Mouse (Mus musculus) c-Kit-positive CD71-negative TER-119-negative erythroid progenitor cells, embryonic 14.5 days (primary cell): ENCODE measurements around the gene Abhd13.

Source experiments
- DNase-seq: peaks from one replicate; pipeline ENCODE4 v3.0.0-alpha.2; 2013; ENCODE audit warnings: low read depth

Gene Abhd13

GRCm38 (mm10) chr8:9977573-9978314 lies at the start of gene Abhd13, which contains the start of gene Lig4:
Gene Abhd13, plus strand, starts transcription at chr8:9977707.
Gene Lig4, minus strand, starts transcription at chr8:9977686.
- DNase-seq, result peak; percentile 93

GRCm38 (mm10) chr8:9929746-9930445 lies 47.6 kb upstream of the Abhd13 start:
- no peak for DNase-seq

DNA sequence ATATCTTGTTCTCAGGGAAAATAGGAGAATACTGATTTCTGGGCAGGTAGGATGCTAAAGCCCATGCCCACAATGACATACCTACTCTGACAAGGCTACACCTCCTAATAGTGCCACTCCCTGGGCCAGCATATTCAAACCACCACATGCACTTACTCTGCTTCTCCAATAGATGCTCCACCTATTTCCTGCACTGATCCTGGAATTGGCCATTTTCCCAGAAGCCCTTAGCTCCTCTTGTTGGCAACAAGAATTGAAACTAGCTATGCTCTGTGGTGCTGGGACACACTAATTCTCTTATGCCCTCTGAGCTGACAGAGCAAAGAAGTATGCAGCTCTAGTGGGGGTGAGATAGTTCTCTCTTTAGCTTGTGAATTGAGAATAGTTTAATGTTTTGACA lies 44.8 kb upstream of the Abhd13 start:
- no peak for DNase-seq

DNA sequence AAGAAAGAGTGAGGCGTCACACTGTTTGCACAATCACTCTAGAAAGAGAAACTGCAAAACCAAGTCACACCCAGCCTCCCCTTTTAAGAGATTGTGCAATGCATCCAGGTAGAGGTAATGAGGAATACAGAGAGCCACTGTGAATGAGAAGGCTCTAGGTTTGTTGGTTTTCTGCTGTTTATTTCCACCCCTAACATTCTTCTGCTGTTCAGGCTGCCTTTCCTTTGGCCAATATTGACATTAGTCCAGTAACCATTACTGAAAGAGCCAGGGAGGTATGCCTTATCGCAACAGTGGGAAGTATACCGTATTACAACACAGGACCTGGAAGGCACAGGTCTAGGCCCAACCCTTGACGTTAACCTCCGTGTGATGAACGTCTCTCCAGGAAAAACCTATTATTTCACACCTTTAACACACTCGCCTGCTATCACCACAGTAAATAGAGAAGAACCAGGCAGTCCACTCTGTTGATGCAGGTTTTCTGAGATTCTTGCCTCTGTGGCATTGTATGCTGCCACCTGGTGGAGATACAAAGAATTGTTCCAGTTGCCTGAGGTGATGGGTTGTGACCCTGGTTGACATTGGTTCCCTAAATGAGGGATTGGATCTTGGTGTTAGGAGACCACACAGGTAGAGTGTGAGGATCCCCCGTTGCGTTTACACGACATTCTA lies 42.5 kb upstream of the Abhd13 start:
- peak; percentile 22 for DNase-seq

DNA sequence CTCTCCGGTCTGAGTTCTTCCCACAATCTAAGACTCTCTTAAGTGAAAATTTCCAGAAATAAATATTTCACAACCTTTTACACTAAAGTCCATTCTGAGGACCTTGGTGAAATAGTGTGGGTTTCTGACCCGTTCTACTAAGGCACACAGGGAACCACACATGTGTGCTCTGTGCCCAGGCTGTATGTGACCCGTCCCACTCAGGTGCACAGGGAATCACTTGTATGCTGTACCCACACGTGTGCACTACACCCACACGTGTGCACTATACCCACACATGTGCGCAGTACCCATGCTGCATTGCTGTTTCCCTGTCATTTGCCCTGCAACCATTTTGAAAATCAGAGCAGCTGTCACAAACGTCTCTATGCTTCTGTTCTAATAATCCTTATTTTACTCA lies 41.9 kb upstream of the Abhd13 start:
- no peak for DNase-seq

- no peak for DNase-seq
These were observed 28.2 kb upstream of the Abhd13 start for GRCm38 (mm10) chr8:9949134-9949890.

DNA sequence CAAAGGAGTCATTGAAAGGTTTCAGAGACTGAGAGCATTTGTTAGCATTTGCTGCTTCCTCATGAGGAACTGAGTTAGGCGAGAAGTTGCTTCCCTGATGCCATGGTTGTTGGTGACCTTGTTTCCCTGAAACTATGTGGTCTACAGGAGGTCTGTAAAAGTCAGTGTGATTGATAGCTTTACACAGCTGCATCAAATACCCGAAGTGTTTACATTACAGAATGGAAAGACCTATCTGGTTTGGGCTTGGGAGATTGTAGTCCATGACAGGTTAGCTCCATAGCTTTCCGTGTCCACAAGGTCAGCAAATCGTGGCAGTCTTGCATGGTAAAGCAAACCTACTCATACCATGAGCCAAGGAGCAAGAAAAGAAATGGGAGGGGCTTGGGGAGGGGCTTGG lies 19.2 kb upstream of the Abhd13 start:
- no peak for DNase-seq

DNA sequence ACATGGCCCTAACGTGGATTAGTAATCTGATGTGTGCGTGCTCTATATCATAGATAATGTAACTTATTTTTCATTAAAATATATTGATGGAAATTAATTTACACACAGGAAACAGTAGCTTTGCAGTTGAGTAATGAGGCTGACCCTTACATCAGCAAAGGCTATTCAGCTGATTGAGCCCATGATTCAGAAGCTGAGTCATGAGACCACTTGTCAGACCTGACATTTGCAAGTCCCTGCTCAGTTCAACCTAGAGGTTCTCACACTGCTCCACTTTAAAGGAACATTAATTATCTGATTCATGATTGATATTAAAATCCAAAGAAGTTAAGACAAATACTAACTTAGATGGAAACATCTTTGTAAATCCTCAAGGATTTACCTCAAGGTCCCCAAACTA lies 17.6 kb upstream of the Abhd13 start:
- DNase-seq, result no peak

- no peak for DNase-seq
These were observed 5.6 kb upstream of the Abhd13 start for GRCm38 (mm10) chr8:9971866-9972265.

DNA sequence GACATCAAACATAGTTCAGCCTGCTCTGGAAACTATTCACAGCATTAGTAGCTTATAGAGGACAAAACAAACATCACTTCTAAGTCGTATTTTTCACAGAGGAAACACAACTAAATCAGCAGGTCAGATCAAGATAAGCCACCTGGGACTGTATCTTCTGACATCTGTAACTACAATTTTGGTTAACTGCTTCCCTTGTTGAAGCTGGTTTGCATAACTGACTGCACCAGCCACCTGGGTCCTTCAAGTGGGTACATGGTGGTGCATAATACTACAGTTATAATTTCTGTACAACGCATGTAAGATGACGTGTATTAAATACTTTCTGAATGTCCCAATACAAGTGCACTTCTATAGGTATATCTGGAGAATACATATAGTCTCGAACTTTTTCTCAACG lies 2.2 kb upstream of the Abhd13 start:
- no peak for DNase-seq

- peak; percentile 94 for DNase-seq
These were observed 1.5 kb upstream of the Abhd13 start for GRCm38 (mm10) chr8:9975898-9976611.

DNA sequence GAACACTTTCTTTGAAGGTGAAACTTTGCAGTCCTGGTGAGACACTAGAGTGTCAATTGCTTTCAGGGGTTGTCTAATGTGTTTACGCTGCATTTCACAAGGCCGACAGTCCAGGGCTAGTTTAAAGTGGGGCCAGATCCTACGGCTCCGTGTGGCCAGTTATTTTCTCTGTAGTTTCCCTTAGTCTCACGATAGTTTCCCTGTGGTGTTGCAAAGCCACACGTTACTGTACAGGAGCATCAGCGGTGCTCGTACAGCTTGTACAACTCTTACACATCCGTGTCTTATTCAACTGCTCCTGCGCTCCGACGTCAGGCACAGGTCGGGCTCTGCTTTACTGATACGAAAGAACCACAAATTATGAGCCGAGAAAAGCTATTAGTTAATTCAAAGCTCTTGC lies 491 bp upstream of the Abhd13 start:
- DNase-seq, result no peak

GRCm38 (mm10) chr8:9978475-9979230 lies 1.1 kb downstream of the Abhd13 start:
- DNase-seq, result no peak

DNA sequence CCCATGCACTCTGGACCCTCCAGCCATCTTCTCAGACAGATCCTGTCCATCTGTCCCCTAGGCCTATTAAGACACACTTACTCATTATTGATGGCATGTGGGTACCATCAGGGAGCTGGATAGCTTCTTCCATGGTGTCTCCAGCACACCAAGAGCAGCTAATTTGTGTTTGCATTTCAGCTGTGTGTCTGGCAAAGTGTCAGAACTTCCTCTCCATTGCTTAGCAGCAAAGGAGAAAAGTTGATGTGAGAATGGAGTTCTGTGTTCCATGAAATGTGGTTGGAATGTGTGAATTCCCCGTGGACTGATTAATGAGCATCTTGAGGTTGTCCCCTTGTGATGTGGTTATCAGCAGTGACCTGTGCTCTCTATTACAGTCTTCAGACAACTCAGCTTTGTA lies 2.2 kb downstream of the Abhd13 start:
- no peak for DNase-seq

DNA sequence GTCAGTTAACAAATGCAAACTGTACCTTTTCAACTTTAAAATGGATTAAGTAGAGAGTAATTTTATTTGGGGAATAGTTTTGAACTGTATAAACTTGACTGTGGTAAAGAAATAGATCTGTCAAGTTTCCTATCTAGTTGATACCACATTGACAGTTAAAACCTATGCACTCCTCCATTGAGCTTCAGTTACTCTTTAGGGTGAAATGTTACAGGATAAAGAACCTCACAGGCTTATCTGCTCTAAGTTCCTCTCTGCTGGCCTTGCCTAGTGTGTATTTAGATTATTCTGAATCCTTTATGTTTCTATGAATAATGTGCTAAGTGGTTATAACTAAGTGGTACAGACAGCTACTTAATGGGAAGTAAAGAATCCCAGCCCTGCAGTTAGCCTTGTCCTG lies 2.7 kb downstream of the Abhd13 start:
- DNase-seq, result no peak

DNA sequence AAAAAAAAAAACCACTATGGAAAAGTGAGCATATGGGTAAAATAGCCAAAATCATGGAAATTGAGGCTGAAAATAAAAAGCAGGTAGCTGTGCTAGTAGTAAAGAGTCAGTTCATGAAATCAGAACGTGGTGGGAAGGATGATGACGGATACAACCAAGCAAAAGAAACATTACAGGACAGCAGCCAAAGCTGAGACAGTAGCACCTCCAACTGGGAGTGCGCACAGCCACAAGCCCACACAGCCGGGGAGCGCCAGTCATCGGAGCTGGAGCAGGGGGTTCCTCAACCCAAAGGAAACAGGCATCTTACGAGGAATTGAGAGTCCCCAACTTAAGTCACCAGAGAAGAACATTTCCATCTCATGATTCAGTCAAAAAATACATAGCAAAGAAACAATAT lies 26.6 kb downstream of the Abhd13 start:
- no peak for DNase-seq

- DNase-seq, result no peak
These were observed 28.9 kb downstream of the Abhd13 start, which contains the start of gene Tnfsf13b for GRCm38 (mm10) chr8:10006156-10006985. Gene Tnfsf13b, plus strand, starts transcription at chr8:10006467.

DNA sequence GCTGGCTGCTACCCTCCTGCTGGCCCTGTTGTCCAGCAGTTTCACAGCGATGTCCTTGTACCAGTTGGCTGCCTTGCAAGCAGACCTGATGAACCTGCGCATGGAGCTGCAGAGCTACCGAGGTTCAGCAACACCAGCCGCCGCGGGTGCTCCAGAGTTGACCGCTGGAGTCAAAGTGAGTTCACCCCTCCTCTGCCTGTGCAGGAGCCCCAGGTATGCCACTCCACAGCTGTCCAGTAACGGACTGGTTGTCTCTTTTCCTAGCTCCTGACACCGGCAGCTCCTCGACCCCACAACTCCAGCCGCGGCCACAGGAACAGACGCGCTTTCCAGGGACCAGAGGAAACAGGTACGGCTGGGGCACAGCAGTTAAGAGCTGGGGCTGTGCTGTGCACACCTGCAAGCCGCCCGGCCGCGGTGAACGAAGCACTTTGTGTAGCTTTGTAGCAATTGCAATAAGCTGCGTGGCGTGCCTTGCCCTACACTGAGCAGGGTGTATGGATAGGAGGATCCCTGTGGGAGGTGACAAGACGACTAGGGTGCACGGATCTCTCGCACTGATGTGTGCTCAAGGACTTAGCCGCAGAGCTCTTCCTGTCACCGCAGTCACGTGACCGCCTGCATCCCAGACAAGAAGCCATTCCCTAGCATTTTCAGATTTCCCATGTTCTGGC lies 29.6 kb downstream of the Abhd13 start:
- DNase-seq, result no peak

GRCm38 (mm10) chr8:10007660-10008028 lies 30.1 kb downstream of the Abhd13 start:
- no peak for DNase-seq
